Comparison of ENCODE assay signal across 1 mouse cellular context in genomic region chr11:24247285-24247684, GRCm38 (mm10).
TF ChIP-seq lines count a peak whose summit lies in the region.

No protein-coding gene starts in this region.

TF ChIP-seq in MEL, 35 proteins besides CTCF, POLR2A, EP300 and RAD21 (continued from another document):
- TF ChIP-seq TAL1 (IDR thresholded peaks at IDR 0.05; ENCODE audit: low read length) (no peak), SMC3 (IDR thresholded peaks at IDR 0.05; ENCODE audit: low read depth, low read length) (peak; percentile 76), USF1 (IDR thresholded peaks at IDR 0.05; ENCODE audit: low read depth, low read length) (peak; percentile 89), NELFE (IDR thresholded peaks at IDR 0.05; ENCODE audit: low read depth, low read length) (no peak), ZC3H11A (IDR thresholded peaks at IDR 0.05; ENCODE audit: low read depth, low read length) (peak; percentile 77), MYC (IDR thresholded peaks at IDR 0.05; ENCODE audit: low read depth, low read length) (no peak)
TF ChIP-seq in MEL: peak in this region for 4.
